Mouse (Mus musculus): ENCODE results near the gene Ndufa3. TPM values are rescaled to one million over a fixed set of nuclear protein-coding genes. Genes with fewer than 3 reads are reported as not detected.
"Not testable (repeated sequence)": the region's sequence is repeated elsewhere in the genome, so short reads cannot be mapped to it uniquely, and the experiment has no call there.

Ndufa3 gene
- total RNA-seq (2014; rRNA removed) (340 and 373 TPM in 2 replicates), polyA plus RNA-seq (2015; fragmentation: Nextera tagmentation; extraction: Ambion mirVana) (556 and 624 TPM in 2 replicates)

- Histone ChIP-seq H3K36me3 (ENCODE audit: insufficient read depth, low read length) (peaks cover 18% of the 10 kb centered on the region), H3K4me2 (ENCODE audit: low read depth, low read length, poor library complexity, severe bottlenecking) (peak within 1 kb of the TSS; percentile 71), H3K27ac (ENCODE audit: low read depth, low read length) (peak within 1 kb of the TSS; percentile 75), H3K9ac (replicated peaks; ENCODE audit: low read length, poor library complexity, severe bottlenecking) (peak within 1 kb of the TSS; percentile 66), H3K4me1 (ENCODE audit: insufficient read depth, low read length) (peaks cover 5% of the 10 kb centered on the region; the same call in 1 of the 2 replicates), H3K4me3 (ENCODE audit: low read depth, low read length) (peak within 1 kb of the TSS; percentile 66), H3K9me3 (ENCODE audit: low read length) (no peaks in the 10 kb centered on the region), H3K27me3 (ENCODE audit: insufficient read depth, low read length) (no peaks in the 10 kb centered on the region)
- TF ChIP-seq CTCF (IDR thresholded peaks at IDR 0.05), result no peak
- peak; percentile 96 for ATAC-seq (ENCODE audit: low FRiP score)
- 1% methylated on average over 31 of the region's 32 CpGs for WGBS
- DNase-seq (ENCODE audit: low spot score), result peak; percentile 95
Observed at GRCm38 (mm10) chr7:3617242-3617995, at the start of gene Ndufa3. TSS of gene Ndufa3 (plus strand) at chr7:3617373.

- H3K4me2 ChIP-seq (ENCODE audit: low read depth, low read length, poor library complexity, severe bottlenecking), result no peak overlapping the region
- H3K9me3 ChIP-seq (ENCODE audit: low read length), result no peaks in the 10 kb centered on the region
- no peaks in the 10 kb centered on the region for H3K36me3 ChIP-seq (ENCODE audit: insufficient read depth, low read length)
- DNase-seq (ENCODE audit: low spot score), result no peak
- H3K27ac ChIP-seq (ENCODE audit: low read depth, low read length), result no peak overlapping the region
- ATAC-seq (ENCODE audit: low FRiP score), result no peak
- 66% methylated on average over 6 of the region's 6 CpGs for WGBS
- no peak overlapping the region for H3K4me3 ChIP-seq (ENCODE audit: low read depth, low read length)
- no peaks in the 10 kb centered on the region for H3K27me3 ChIP-seq (ENCODE audit: insufficient read depth, low read length)
- TF ChIP-seq CTCF (IDR thresholded peaks at IDR 0.05), result no peak
- no peak overlapping the region for H3K9ac ChIP-seq (replicated peaks; ENCODE audit: low read length, poor library complexity, severe bottlenecking)
- no peaks in the 10 kb centered on the region for H3K4me1 ChIP-seq (ENCODE audit: insufficient read depth, low read length)
Observed at GRCm38 (mm10) chr7:3569725-3570124, 47.4 kb upstream of the Ndufa3 start.

GRCm38 (mm10) chr7:3570580-3570979 is 46.6 kb upstream of the Ndufa3 start:
- not testable (repeated sequence) for H3K9me3 ChIP-seq (ENCODE audit: low read length); H3K36me3 ChIP-seq (ENCODE audit: insufficient read depth, low read length)

GRCm38 (mm10) chr7:3571847-3572246 is 45.3 kb upstream of the Ndufa3 start:
- no peaks in the 10 kb centered on the region for H3K4me1 ChIP-seq (ENCODE audit: insufficient read depth, low read length)
- no peaks in the 10 kb centered on the region for H3K27me3 ChIP-seq (ENCODE audit: insufficient read depth, low read length)
- no peak overlapping the region for H3K4me3 ChIP-seq (ENCODE audit: low read depth, low read length)
- no peaks in the 10 kb centered on the region for H3K9me3 ChIP-seq (ENCODE audit: low read length)
- 79% methylated on average over 1 of the region's 1 CpGs for WGBS
- ATAC-seq (ENCODE audit: low FRiP score) (no peak), DNase-seq (ENCODE audit: low spot score) (no peak)
- H3K4me2 ChIP-seq (ENCODE audit: low read depth, low read length, poor library complexity, severe bottlenecking), result no peak overlapping the region
- H3K27ac ChIP-seq (ENCODE audit: low read depth, low read length), result no peak overlapping the region
- no peaks in the 10 kb centered on the region for H3K36me3 ChIP-seq (ENCODE audit: insufficient read depth, low read length)
- H3K9ac ChIP-seq (replicated peaks; ENCODE audit: low read length, poor library complexity, severe bottlenecking), result no peak overlapping the region
- TF ChIP-seq CTCF (IDR thresholded peaks at IDR 0.05), result no peak

More at GRCm38 (mm10) chr7:3570580-3570979, 46.6 kb upstream of the Ndufa3 start:
- not testable (repeated sequence) for DNase-seq (ENCODE audit: low spot score); H3K27me3 ChIP-seq (ENCODE audit: insufficient read depth, low read length); H3K27ac ChIP-seq (ENCODE audit: low read depth, low read length); H3K4me2 ChIP-seq (ENCODE audit: low read depth, low read length, poor library complexity, severe bottlenecking); ATAC-seq (ENCODE audit: low FRiP score); H3K4me1 ChIP-seq (ENCODE audit: insufficient read depth, low read length); H3K4me3 ChIP-seq (ENCODE audit: low read depth, low read length); H3K9ac ChIP-seq (replicated peaks; ENCODE audit: low read length, poor library complexity, severe bottlenecking)
- WGBS, result 91% methylated on average over 3 of the region's 3 CpGs

- WGBS, result 71% methylated on average over 5 of the region's 5 CpGs
- Histone ChIP-seq H3K4me1 (ENCODE audit: insufficient read depth, low read length) (no peaks in the 10 kb centered on the region), H3K4me2 (ENCODE audit: low read depth, low read length, poor library complexity, severe bottlenecking) (no peak overlapping the region), H3K4me3 (ENCODE audit: low read depth, low read length) (no peak overlapping the region), H3K9ac (replicated peaks; ENCODE audit: low read length, poor library complexity, severe bottlenecking) (no peak overlapping the region), H3K27ac (ENCODE audit: low read depth, low read length) (no peak overlapping the region), H3K9me3 (ENCODE audit: low read length) (no peaks in the 10 kb centered on the region), H3K36me3 (ENCODE audit: insufficient read depth, low read length) (no peaks in the 10 kb centered on the region), H3K27me3 (ENCODE audit: insufficient read depth, low read length) (no peaks in the 10 kb centered on the region)
- no peak for ATAC-seq (ENCODE audit: low FRiP score)
- no peak for DNase-seq (ENCODE audit: low spot score)
- peak; percentile 20; the same call in 1 of the 2 replicates for TF ChIP-seq CTCF (IDR thresholded peaks at IDR 0.05)
Observed at GRCm38 (mm10) chr7:3574216-3574615, 43.0 kb upstream of the Ndufa3 start.

- DNase-seq (ENCODE audit: low spot score) (no peak), ATAC-seq (ENCODE audit: low FRiP score) (no peak)
- Histone ChIP-seq H3K9me3 (ENCODE audit: low read length) (no peaks in the 10 kb centered on the region), H3K4me3 (ENCODE audit: low read depth, low read length) (no peak overlapping the region), H3K4me2 (ENCODE audit: low read depth, low read length, poor library complexity, severe bottlenecking) (no peak overlapping the region), H3K27me3 (ENCODE audit: insufficient read depth, low read length) (no peaks in the 10 kb centered on the region), H3K27ac (ENCODE audit: low read depth, low read length) (no peak overlapping the region), H3K4me1 (ENCODE audit: insufficient read depth, low read length) (no peaks in the 10 kb centered on the region), H3K36me3 (ENCODE audit: insufficient read depth, low read length) (no peaks in the 10 kb centered on the region), H3K9ac (replicated peaks; ENCODE audit: low read length, poor library complexity, severe bottlenecking) (no peak overlapping the region)
- 74% methylated on average over 5 of the region's 5 CpGs for WGBS
- no peak for TF ChIP-seq CTCF (IDR thresholded peaks at IDR 0.05)
Observed at GRCm38 (mm10) chr7:3576354-3577124, 40.6 kb upstream of the Ndufa3 start.
